Mouse (Mus musculus): ENCODE data around the gene Gtpbp6. TPM values are rescaled to one million over a fixed set of nuclear protein-coding genes. Genes with fewer than 3 reads are reported as not detected.
"Not testable (repeated sequence)": the region's sequence is repeated elsewhere in the genome, so short reads cannot be mapped to it uniquely, and the experiment has no call there.

Gene Gtpbp6
- 38.2 and 38.4 TPM in 2 replicates for polyA plus RNA-seq (2015; fragmentation: Nextera tagmentation; extraction: Ambion mirVana)

DNA sequence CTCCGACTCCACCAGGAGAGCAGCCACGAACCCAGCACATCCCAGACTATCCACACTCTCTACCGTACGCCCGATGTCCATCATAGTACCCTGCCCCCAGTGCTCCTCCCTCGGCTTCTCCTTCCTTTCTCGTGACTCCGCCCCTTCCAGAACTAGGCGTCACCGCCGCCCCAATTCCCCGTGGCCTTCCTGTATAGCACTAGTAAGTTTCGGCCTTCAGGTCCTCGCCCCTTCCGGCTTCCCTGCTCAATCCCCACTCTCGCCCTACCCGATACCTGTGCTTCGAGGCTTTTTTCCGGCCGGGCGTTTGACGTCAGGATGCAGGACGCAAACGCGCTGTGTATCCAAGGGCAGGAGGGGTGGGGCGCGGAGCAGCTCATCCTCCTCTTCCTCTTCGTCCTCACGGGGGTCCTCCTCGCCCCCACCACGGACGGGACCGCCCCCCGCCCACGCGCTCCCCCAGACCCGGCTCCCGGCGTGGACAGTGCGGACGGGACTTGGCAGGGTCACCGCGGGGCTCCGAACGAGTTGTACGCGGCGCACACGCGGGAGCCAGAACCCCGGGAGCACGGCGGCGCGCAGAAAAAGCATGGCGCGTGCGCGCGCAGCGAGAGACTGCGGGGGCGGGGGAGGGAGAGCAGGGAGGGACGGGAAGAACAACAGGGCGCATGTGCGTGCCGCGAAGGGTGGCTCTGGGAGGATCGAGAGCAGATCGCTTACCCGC lies at the start of gene Gtpbp6:
Gene Gtpbp6, minus strand, starts transcription at position 617 of the 724 bp plus-strand sequence.
- H3K36me3 ChIP-seq = peaks cover 42% of the 10 kb centered on the region
- H3K4me2 ChIP-seq (replicated peaks) = peak within 1 kb of the TSS; percentile 80
- 0 out of 2 replicates have a peak, but pooled peaks cover 3% of the 10 kb centered on the region for H3K9me3 ChIP-seq (replicated peaks)
- H3K27ac ChIP-seq (replicated peaks) = peak within 1 kb of the TSS; percentile 99
- peak within 1 kb of the TSS; percentile 77 for H3K4me3 ChIP-seq (replicated peaks)
- WGBS = under 1% methylated on average over 71 of the region's 71 CpGs
- H3K9ac ChIP-seq = peak within 1 kb of the TSS; percentile 77
- ATAC-seq (ENCODE audit: insufficient number of reproducible peaks, low FRiP score, low TSS enrichment, low read depth) = peak; percentile 90
- peaks cover 15% of the 10 kb centered on the region for H3K4me1 ChIP-seq
- no peaks in the 10 kb centered on the region for H3K27me3 ChIP-seq

DNA sequence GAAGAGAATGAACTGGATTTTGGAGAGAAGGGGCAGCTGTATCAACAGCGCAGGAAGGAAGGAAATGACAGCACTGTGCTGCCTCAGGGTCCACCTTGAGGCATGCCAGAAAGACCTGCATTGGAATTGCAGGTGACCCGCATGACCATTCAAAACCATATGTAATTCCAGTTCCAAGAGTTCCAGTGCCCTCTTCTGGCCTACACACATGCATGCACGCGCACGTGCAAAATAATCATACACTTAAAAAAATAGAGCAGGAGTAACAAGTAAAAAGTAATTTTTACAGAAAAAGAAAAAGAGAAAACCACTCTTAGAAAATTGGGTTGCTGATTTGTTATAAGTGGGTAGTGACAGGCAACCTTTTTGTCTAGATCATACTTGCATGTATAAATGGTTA lies 35.0 kb upstream of the Gtpbp6 start:
- Histone ChIP-seq H3K4me3 (replicated peaks) (no peak overlapping the region), H3K4me1 (no peaks in the 10 kb centered on the region), H3K36me3 (peaks cover 74% of the 10 kb centered on the region), H3K27me3 (no peaks in the 10 kb centered on the region), H3K9me3 (replicated peaks) (no peaks in the 10 kb centered on the region), H3K4me2 (replicated peaks) (no peak overlapping the region), H3K9ac (no peak overlapping the region), H3K27ac (replicated peaks) (no peak overlapping the region)
- WGBS = 87% methylated on average over 5 of the region's 5 CpGs
- no peak for ATAC-seq (ENCODE audit: insufficient number of reproducible peaks, low FRiP score, low TSS enrichment, low read depth)

DNA sequence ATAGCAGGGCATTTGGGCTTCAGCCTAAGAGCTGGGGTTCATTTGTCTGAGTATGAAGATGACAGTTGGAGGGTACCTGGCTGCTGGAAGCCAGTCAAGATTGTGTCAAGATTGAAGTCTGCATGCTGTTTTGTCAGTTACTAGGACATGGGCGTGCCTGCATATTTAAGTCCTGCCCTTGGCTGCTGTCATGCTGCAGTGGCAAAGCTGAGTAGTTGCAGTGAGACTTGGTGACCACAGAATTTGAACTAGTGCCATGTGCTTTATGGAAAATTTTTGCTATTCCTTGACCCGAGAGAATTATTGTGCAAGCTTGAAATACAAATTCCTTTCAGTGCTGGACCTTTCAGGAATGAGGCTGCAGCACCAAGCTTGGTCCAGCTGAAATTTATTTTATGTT lies 34.3 kb upstream of the Gtpbp6 start:
- no peaks in the 10 kb centered on the region for H3K27me3 ChIP-seq

DNA sequence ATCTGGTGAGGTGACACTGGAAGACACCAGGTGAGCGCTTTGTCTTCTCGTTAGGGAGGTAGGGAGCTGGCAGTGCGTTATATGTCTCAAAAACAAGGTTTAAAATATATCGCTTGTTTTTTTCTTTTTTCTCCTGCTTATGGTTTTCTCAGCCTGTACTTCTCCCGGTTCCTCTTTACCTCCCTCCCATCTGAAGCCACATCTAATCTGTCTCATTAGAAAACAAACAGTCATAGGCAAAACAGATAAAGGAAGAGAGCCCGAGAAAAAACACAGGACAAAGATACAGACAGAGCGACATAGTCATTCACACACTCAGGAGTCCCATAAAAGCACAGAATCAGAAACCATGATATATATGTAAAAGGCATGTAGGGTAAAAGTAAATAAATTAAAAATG lies 32.4 kb upstream of the Gtpbp6 start:
- Histone ChIP-seq H3K4me1 (no peaks in the 10 kb centered on the region), H3K27ac (replicated peaks) (no peak overlapping the region), H3K36me3 (peaks cover 51% of the 10 kb centered on the region), H3K9me3 (replicated peaks) (no peaks in the 10 kb centered on the region), H3K9ac (no peak overlapping the region), H3K27me3 (no peaks in the 10 kb centered on the region), H3K4me2 (replicated peaks) (no peak overlapping the region), H3K4me3 (replicated peaks) (no peak overlapping the region)
- 93% methylated on average over 7 of the region's 7 CpGs for WGBS
- ATAC-seq (ENCODE audit: insufficient number of reproducible peaks, low FRiP score, low TSS enrichment, low read depth) = no peak

More for the DNA sequence above, 34.3 kb upstream of the Gtpbp6 start:
- H3K36me3 ChIP-seq = peaks cover 68% of the 10 kb centered on the region
- no peaks in the 10 kb centered on the region for H3K4me1 ChIP-seq
- no peak overlapping the region for H3K9ac ChIP-seq
- 75% methylated on average over 2 of the region's 2 CpGs for WGBS
- ATAC-seq (ENCODE audit: insufficient number of reproducible peaks, low FRiP score, low TSS enrichment, low read depth) = no peak
- H3K4me2 ChIP-seq (replicated peaks) = no peak overlapping the region
- no peak overlapping the region for H3K4me3 ChIP-seq (replicated peaks)
- no peak overlapping the region for H3K27ac ChIP-seq (replicated peaks)
- H3K9me3 ChIP-seq (replicated peaks) = no peaks in the 10 kb centered on the region

DNA sequence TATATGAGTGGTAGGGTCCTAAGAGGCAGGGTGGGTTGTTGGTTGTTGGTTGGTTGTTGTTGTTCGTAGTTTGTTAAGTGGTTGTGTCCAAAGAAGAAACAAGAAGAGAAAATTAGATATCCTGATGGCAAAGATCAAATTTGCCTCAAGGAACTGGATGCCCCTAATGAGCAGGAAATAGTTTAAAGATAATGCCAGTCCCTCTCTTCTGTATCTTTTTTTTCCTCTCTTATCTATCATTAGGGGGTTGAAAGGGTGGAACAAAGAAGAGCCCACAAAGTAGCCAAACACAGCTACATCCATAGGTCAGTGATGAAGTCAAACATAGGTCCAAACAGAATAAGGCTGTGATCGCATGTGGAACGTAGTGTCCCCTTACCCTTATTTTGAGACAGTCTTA lies 31.3 kb upstream of the Gtpbp6 start:
- Histone ChIP-seq H3K27me3 (no peaks in the 10 kb centered on the region), H3K4me2 (replicated peaks) (no peak overlapping the region), H3K9me3 (replicated peaks) (no peaks in the 10 kb centered on the region), H3K27ac (replicated peaks) (no peak overlapping the region), H3K9ac (no peak overlapping the region), H3K36me3 (peaks cover 42% of the 10 kb centered on the region), H3K4me3 (replicated peaks) (no peak overlapping the region), H3K4me1 (no peaks in the 10 kb centered on the region)
- ATAC-seq (ENCODE audit: insufficient number of reproducible peaks, low FRiP score, low TSS enrichment, low read depth) = no peak
- 86% methylated on average over 3 of the region's 3 CpGs for whole genome bisulfite sequencing

DNA sequence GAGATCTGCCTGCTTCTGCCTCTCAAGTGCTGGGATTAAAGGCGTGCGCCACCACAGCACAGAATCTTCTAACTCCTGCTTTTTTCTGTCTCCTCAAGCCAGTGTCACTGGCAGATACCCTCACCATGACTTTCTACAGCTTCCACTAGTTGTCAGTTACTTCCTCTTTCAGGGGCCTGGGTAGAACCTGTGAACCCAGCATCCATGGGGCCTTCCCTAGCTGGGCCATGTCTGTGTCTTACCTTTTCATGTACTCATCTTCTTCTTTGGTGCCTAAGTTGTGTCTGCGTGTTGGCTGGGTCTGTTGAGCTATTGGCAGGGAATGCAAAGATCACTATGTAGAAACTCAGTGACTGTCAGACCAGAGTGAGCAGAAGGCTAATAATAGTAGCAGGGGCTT lies 29.8 kb upstream of the Gtpbp6 start:
- WGBS = 97% methylated on average over 3 of the region's 3 CpGs
- Histone ChIP-seq H3K36me3 (peaks cover 32% of the 10 kb centered on the region), H3K27me3 (no peaks in the 10 kb centered on the region), H3K4me2 (replicated peaks) (no peak overlapping the region), H3K4me3 (replicated peaks) (no peak overlapping the region), H3K9me3 (replicated peaks) (peaks cover 3% of the 10 kb centered on the region; the same call in 1 of the 2 replicates), H3K27ac (replicated peaks) (no peak overlapping the region), H3K9ac (no peak overlapping the region), H3K4me1 (no peaks in the 10 kb centered on the region)
- ATAC-seq (ENCODE audit: insufficient number of reproducible peaks, low FRiP score, low TSS enrichment, low read depth) = no peak

DNA sequence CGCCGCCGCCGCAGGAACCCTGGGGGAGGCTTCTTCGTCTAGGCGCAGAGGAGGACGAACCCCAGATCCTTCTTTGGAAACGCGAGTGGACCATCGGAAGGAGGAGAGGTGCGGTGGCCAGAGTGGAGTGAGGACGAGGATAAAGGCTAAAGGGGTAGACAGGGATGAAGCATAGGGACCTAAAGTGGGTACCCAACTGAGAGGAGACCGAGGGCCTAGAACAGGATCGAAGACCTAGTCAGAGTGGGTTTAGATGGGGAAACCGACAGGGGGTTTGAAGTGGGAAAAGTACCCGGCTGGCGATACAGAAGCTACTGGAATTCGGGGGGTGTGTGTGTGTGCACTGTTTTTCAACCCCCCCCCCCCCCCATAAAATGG lies 28.1 kb upstream of the Gtpbp6 start:
- Histone ChIP-seq H3K4me1 (no peaks in the 10 kb centered on the region), H3K27ac (replicated peaks) (peak overlapping the region; percentile 75), H3K9ac (peak overlapping the region; percentile 73), H3K27me3 (no peaks in the 10 kb centered on the region), H3K36me3 (peaks cover 20% of the 10 kb centered on the region), H3K9me3 (replicated peaks) (peaks cover 3% of the 10 kb centered on the region; the same call in 1 of the 2 replicates), H3K4me2 (replicated peaks) (peak overlapping the region; percentile 73), H3K4me3 (replicated peaks) (peak overlapping the region; percentile 90)
- peak; percentile 9; the same call in 1 of the 2 replicates for ATAC-seq (ENCODE audit: insufficient number of reproducible peaks, low FRiP score, low TSS enrichment, low read depth)
- WGBS = 6% methylated on average over 18 of the region's 18 CpGs

DNA sequence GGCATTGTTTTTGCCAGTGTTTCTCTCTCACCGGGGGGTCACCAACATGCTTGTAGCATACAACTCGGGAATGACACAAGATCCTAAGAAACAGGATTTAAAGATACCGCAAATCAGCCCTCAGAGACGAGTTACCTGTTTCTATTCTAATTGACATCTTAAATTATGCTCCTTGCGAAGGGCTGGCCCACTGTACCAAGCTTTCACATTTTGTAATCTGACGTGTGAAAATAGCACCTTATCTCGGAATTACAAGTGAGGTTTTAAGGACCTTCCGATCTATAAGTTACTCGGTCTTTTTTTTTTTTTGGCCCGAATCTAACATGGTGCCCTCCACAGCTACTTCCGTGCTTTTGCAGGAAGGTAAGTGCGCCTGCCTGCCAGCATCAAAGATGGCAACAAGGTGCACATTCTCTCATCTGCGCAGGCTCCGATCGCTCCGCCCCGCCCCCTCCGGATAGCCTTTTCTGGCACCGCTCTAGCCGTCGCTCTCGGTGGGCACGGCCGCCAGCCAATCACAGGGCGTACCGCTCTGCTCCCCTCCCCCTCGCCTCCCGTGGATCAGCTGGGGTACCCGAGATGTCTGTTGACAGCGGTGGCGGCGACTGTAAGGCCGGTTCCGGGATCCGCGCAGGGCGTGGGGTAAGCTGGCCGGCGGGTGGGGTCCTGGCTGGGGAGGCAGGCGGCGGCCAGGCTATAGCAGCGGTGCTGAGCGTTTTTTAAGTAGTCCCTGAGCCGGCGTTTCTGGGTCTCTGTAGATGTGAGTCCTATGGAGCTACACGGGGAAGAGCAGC lies 27.5 kb upstream of the Gtpbp6 start, which contains the start of gene Chfr:
Gene Chfr, plus strand, starts transcription at position 550 of the 794 bp plus-strand sequence.
- peak; percentile 100 for ATAC-seq (ENCODE audit: insufficient number of reproducible peaks, low FRiP score, low TSS enrichment, low read depth)
- Histone ChIP-seq H3K9me3 (replicated peaks) (peaks cover 3% of the 10 kb centered on the region; the same call in 1 of the 2 replicates), H3K27me3 (no peaks in the 10 kb centered on the region), H3K4me1 (no peaks in the 10 kb centered on the region), H3K9ac (peak within 1 kb of the TSS; percentile 73), H3K36me3 (peaks cover 19% of the 10 kb centered on the region), H3K27ac (replicated peaks) (peak within 1 kb of the TSS; percentile 75), H3K4me3 (replicated peaks) (peak within 1 kb of the TSS; percentile 90), H3K4me2 (replicated peaks) (peak within 1 kb of the TSS; percentile 73)
- 3% methylated on average over 45 of the region's 46 CpGs for WGBS

DNA sequence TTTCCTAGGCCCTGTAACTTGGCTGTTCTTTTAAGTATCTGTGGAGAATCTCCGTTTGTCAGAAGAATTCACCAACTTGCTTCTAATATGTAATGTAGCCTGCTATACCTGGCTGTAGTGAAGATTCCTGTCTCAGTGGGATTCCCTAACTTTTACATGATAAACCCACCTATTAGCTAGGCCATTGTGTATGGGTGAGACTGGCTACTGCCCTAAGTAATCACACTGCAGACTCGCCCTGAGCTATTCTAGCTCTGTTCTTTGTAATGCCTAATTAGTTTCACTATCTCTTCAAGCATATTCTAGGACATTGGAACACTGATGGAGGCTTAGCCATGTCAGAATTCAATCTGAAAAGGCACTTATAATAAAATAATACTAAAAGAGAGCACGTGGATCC lies 14.4 kb upstream of the Gtpbp6 start:
- WGBS = 80% methylated on average over 3 of the region's 3 CpGs
- peaks cover 38% of the 10 kb centered on the region for H3K36me3 ChIP-seq

DNA sequence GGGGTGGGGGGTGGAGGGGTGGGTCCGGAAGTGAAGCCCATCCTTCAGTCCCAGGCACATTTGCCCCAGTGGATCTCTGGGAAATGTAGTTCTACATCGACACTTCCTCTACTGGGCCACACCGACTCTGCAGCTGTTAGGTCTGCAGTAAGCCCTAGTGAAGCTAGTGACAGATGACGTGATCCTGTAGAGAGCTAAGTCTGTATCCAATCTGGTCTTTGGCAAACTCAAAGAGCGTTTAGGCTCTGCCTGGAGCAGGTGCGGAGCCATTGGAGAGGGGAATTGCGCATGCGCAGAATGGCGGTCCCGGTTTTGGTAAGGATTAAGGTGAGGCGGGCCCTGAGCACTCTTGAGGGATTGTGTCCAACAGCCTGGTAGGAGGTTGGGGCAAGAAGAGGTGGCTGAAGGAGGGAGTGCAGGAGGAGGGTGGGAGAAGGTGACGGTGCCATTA lies 2.0 kb upstream of the Gtpbp6 start, which contains the start of gene Zfp605:
Gene Zfp605, plus strand, starts transcription at position 102 of the 451 bp plus-strand sequence.
- peak within 1 kb of the TSS; percentile 78 for H3K27ac ChIP-seq (replicated peaks)
- peak within 1 kb of the TSS; percentile 67 for H3K4me2 ChIP-seq (replicated peaks)

More for the DNA sequence above, 14.4 kb upstream of the Gtpbp6 start:
- H3K4me2 ChIP-seq (replicated peaks); H3K9me3 ChIP-seq (replicated peaks); H3K27me3 ChIP-seq; H3K4me1 ChIP-seq; H3K9ac ChIP-seq; H3K27ac ChIP-seq (replicated peaks); H3K4me3 ChIP-seq (replicated peaks); ATAC-seq (ENCODE audit: insufficient number of reproducible peaks, low FRiP score, low TSS enrichment, low read depth): not testable (repeated sequence)

DNA sequence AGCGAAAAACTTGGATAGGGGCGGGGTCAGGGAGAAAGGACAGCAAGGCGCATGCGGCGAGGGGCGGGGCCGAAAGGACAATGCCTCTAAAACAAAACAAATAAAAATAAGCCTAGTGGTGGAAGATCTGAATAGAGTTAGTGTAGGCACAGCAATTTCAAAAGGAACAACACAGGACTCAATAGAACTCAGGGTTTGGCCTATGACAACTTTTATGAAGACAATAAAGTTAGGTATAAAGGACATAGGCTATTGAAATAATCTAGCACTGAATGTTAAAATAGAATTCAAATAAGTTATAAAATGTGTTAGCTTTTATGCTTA lies 270 bp upstream of the Gtpbp6 start:
- Histone ChIP-seq H3K4me2 (replicated peaks) (peak overlapping the region; percentile 80), H3K9me3 (replicated peaks) (0 out of 2 replicates have a peak, but pooled peaks cover 3% of the 10 kb centered on the region), H3K36me3 (peaks cover 43% of the 10 kb centered on the region), H3K27ac (replicated peaks) (peak overlapping the region; percentile 99), H3K27me3 (no peaks in the 10 kb centered on the region), H3K9ac (peak overlapping the region; percentile 77; the same call in 1 of the 2 replicates), H3K4me1 (peaks cover 15% of the 10 kb centered on the region), H3K4me3 (replicated peaks) (peak overlapping the region; percentile 77)
- ATAC-seq (ENCODE audit: insufficient number of reproducible peaks, low FRiP score, low TSS enrichment, low read depth) = no peak
- under 1% methylated on average over 7 of the region's 7 CpGs for WGBS

More for the DNA sequence above, 2.0 kb upstream of the Gtpbp6 start, which contains the start of gene Zfp605:
- Histone ChIP-seq H3K4me3 (replicated peaks) (peak within 1 kb of the TSS; percentile 69), H3K9ac (peak within 1 kb of the TSS; percentile 58), H3K36me3 (peaks cover 37% of the 10 kb centered on the region), H3K27me3 (no peaks in the 10 kb centered on the region), H3K9me3 (replicated peaks) (0 out of 2 replicates have a peak, but pooled peaks cover 3% of the 10 kb centered on the region), H3K4me1 (peaks cover 15% of the 10 kb centered on the region)
- ATAC-seq (ENCODE audit: insufficient number of reproducible peaks, low FRiP score, low TSS enrichment, low read depth) = peak; percentile 42
- 2% methylated on average over 12 of the region's 12 CpGs for WGBS

Data from embryonic facial prominence, embryonic 15.5 days (tissue).